Mouse (Mus musculus): ENCODE measurements around the gene Fam43b.

Fam43b gene

GRCm38 (mm10) chr4:138347280-138347679, 49.0 kb downstream of the Fam43b start:
- no peak for DNase-seq

DNA sequence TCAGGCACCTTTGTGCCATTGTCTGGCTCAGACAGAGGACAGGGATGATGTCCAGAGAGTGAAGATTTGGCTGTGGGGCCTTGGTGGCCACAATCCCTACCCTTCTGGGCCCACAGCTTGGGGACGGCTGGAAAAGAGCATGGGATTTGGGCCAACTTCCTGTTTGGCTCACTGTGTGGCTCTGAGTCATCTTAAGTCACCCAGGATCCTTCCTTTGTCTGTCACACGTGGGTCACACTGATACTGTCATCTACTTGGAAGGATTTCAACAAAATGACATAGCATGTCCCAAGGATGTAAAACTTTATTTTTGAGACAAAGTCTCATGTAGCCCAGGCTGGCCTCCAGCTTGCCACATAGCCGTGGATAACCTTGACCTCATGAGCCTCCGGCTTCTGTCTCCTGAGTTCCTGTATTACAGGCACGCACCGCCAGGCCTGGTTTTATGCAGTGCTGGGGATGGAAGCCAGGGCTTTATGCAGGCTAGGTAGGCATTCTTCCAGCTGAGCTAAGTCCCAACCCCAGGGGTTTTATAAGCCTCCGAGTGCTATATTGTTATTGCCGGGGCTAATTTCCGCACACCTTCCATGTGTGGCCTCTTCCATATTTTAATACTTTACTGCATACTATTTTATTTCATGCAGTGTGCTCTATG, 51.3 kb downstream of the Fam43b start:
- peak; percentile 60 for DNase-seq
